Mouse (Mus musculus) brain, embryonic 14.5 days (tissue): Measurements from ENCODE around the gene Fam174b.

Experiments
- CTCF ChIP-seq: fragments of 200-500 bp; IDR thresholded peaks from 2 replicates; pipeline ENCODE4 v1.5.1; 2012; ENCODE audit warnings: inconsistent platforms, mild to moderate bottlenecking, moderate library complexity, borderline replicate concordance; ENCODE audit not compliant: insufficient read depth, insufficient read length; ENCODE audit errors: extremely low read depth
- POLR2A ChIP-seq: fragments of 200-500 bp; IDR thresholded peaks from 2 replicates; pipeline ENCODE4 v1.6.1; 2012; ENCODE audit warnings: mild to moderate bottlenecking, inconsistent platforms, borderline replicate concordance; ENCODE audit not compliant: poor library complexity, insufficient read depth, insufficient read length, severe bottlenecking; ENCODE audit errors: extremely low read depth

DNA sequence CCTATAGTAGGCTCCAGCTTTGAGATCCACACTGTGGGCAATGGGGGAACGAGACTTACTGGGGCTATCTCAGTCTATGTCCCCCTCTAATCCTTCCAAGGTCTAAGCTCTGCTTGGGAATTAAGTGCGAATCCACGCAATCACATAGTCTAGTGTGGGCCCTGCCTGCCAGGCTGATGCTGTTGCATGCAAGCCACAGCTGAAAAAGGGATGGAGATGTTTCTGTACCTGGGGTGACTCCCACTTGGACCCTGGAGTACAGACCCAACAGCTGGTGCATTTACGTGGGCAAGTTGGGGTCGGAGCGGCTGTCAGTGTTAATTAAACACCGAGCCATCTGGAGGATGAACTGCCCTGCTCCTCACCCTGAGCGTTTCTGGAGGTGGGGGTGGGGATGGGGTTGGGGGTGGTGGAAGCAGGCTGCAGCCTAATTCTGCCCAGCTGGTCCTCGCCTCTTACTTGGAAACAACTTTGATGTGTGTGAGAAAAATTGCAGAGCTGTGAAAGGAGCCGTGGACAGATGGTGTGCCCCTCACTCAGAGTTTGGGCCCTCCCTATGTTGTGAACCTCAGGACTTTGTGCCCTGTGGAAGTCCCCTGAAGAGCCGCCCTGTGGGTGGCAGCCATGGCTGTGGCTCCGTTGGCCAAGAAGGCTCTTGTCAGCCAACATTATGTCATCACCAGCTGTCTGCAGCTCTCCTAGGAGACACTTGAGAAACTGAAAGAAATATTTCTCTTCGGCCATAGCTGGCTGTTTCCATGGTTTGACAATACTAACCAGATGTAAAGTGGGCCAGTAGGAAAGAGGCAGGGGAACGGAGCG is 24.0 kb upstream of the Fam174b start:
- TF ChIP-seq POLR2A, result no peak
- no peak for TF ChIP-seq CTCF
